ENCODE assay signal across 14 mouse cellular contexts in the genomic region with DNA sequence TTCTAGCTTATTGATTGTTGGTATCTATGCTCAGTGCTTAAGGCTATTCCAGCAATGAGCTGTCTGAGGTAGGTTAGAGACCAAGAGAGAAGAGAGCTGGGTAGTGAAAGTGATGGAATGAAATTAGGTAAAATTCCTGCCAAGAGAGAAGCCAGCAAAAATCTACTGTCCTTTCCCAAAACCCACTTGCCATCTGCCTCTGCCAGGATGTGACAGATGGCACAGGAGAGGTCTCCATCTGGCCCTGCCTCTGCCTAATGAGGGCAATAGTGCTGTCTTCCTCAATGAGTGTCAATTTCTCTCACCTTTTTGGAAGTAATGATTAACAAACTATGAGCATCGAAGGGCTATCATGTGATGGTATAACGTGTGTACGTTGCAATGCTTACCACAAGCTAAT. TPM values are rescaled to one million over a fixed set of nuclear protein-coding genes. Genes with fewer than 3 reads are reported as not detected.
DNase-seq lines count a peak whose midpoint lies in the region; ATAC-seq and TF ChIP-seq lines count a peak whose summit lies in the region.
"Had no signal": no experiment of that assay in that cellular context is flagged by ENCODE, and none has a peak within 500 bp of the region (broad histone marks: within the 10 kb centered on the region; RNA-seq: fewer than 3 reads in every experiment).

No protein-coding gene starts in this region.

- DNase-seq in midbrain, postnatal 0 days (ENCODE audit: low spot score), result peak; percentile 71
- peak; percentile 75 for DNase-seq in layer of hippocampus, adult 11-12 months (ENCODE audit: low spot score)
- peak; percentile 17 for DNase-seq in retina, embryonic 14.5 days (ENCODE audit: low spot score)
- no peak for DNase-seq in thymus, postnatal 36 days
- no peak for DNase-seq in thymus, adult 2 months
- DNase-seq: embryo, embryonic 11 days; gastrocnemius, postnatal 36 days; liver; right cerebral cortex, postnatal 14 days had no signal

- no peaks in the 10 kb centered on the region for H3K27me3 ChIP-seq in forebrain, embryonic 13.5 days
- H3K27me3 ChIP-seq in forebrain, embryonic 16.5 days (replicated peaks; ENCODE audit: control insufficient read depth, insufficient read depth, low read length), result no peaks in the 10 kb centered on the region
- H3K27me3 ChIP-seq in midbrain, postnatal 0 days (ENCODE audit: insufficient read depth, low read length), result no peaks in the 10 kb centered on the region
- no peaks in the 10 kb centered on the region for H3K27me3 ChIP-seq in midbrain, embryonic 16.5 days (ENCODE audit: control insufficient read depth, insufficient read depth, low read depth, low read length)
- H3K27me3 ChIP-seq in thymus, adult 2 months (ENCODE audit: control insufficient read depth, insufficient read depth, low read length), result no peaks in the 10 kb centered on the region
- H3K27me3 ChIP-seq: heart, embryonic 13.5 days; lung, embryonic 15.5 days had no signal

- no peak overlapping the region for H3K9ac ChIP-seq in forebrain, embryonic 13.5 days
- H3K9ac ChIP-seq in forebrain, embryonic 16.5 days (replicated peaks; ENCODE audit: low read depth, low read length), result no peak overlapping the region
- no peak overlapping the region for H3K9ac ChIP-seq in midbrain, postnatal 0 days (replicated peaks; ENCODE audit: low read length, poor library complexity, severe bottlenecking)
- no peak overlapping the region for H3K9ac ChIP-seq in midbrain, embryonic 16.5 days (ENCODE audit: low read depth, low read length)
- H3K9ac ChIP-seq: heart, embryonic 13.5 days; lung, embryonic 15.5 days had no signal

- no peaks in the 10 kb centered on the region for H3K36me3 ChIP-seq in forebrain, embryonic 13.5 days (ENCODE audit: poor library complexity, severe bottlenecking)
- no peaks in the 10 kb centered on the region for H3K36me3 ChIP-seq in forebrain, embryonic 16.5 days (ENCODE audit: control insufficient read depth, insufficient read depth)
- H3K36me3 ChIP-seq in midbrain, postnatal 0 days (ENCODE audit: insufficient read depth, low read length), result no peaks in the 10 kb centered on the region
- no peaks in the 10 kb centered on the region for H3K36me3 ChIP-seq in midbrain, embryonic 16.5 days (ENCODE audit: control insufficient read depth, insufficient read depth, low read length)
- no peaks in the 10 kb centered on the region for H3K36me3 ChIP-seq in thymus, adult 2 months (ENCODE audit: control insufficient read depth, insufficient read depth, low read length)
- H3K36me3 ChIP-seq: heart, embryonic 13.5 days; lung, embryonic 15.5 days had no signal

- H3K4me1 ChIP-seq in forebrain, embryonic 13.5 days, result 0 out of 2 replicates have a peak, but pooled peaks cover 4% of the 10 kb centered on the region
- H3K4me1 ChIP-seq in forebrain, embryonic 16.5 days (replicated peaks; ENCODE audit: control insufficient read depth, insufficient read depth, low read length), result peaks cover 2% of the 10 kb centered on the region
- H3K4me1 ChIP-seq in midbrain, postnatal 0 days (ENCODE audit: insufficient read depth, low read length), result no peaks in the 10 kb centered on the region
- H3K4me1 ChIP-seq in midbrain, embryonic 16.5 days (ENCODE audit: control insufficient read depth, insufficient read depth, low read length), result no peaks in the 10 kb centered on the region
- peaks cover 21% of the 10 kb centered on the region for H3K4me1 ChIP-seq in thymus, adult 2 months (replicated peaks; ENCODE audit: control insufficient read depth, insufficient read depth, low read length)
- H3K4me1 ChIP-seq: lung, embryonic 15.5 days had no signal

- ATAC-seq in forebrain, embryonic 13.5 days, result peak; percentile 65; the same call in 1 of the 2 replicates
- no peak for ATAC-seq in forebrain, embryonic 16.5 days
- no peak for ATAC-seq in midbrain, postnatal 0 days (ENCODE audit: low FRiP score)
- ATAC-seq in midbrain, embryonic 16.5 days, result no peak

- TF ChIP-seq CTCF in midbrain, postnatal 0 days (IDR thresholded peaks at IDR 0.05), result no peak
- TF ChIP-seq CTCF in thymus, adult 2 months (IDR thresholded peaks at IDR 0.05; ENCODE audit: borderline replicate concordance, control insufficient read depth, extremely low read depth, insufficient read depth, low read length, poor library complexity), result no peak

- H3K27ac ChIP-seq in forebrain, embryonic 13.5 days, result no peak overlapping the region
- H3K27ac ChIP-seq in forebrain, embryonic 16.5 days (ENCODE audit: low read length), result no peak overlapping the region
- H3K27ac ChIP-seq in midbrain, postnatal 0 days (ENCODE audit: low read depth, low read length), result no peak overlapping the region
- H3K27ac ChIP-seq in midbrain, embryonic 16.5 days (ENCODE audit: low read length), result no peak overlapping the region
- H3K27ac ChIP-seq in thymus, adult 2 months (ENCODE audit: control insufficient read depth, insufficient read depth, low read length), result no peak overlapping the region
- H3K27ac ChIP-seq: heart, embryonic 13.5 days; lung, embryonic 15.5 days had no signal

- WGBS in forebrain, embryonic 13.5 days, result 57% methylated on average over 3 of the region's 3 CpGs
- whole genome bisulfite sequencing in forebrain, embryonic 16.5 days, result 37% methylated on average over 3 of the region's 3 CpGs
- WGBS in midbrain, postnatal 0 days, result 79% methylated on average over 3 of the region's 3 CpGs
- WGBS in midbrain, embryonic 16.5 days, result 66% methylated on average over 3 of the region's 3 CpGs
- WGBS in thymus, adult 2 months, result 97% methylated on average over 3 of the region's 3 CpGs

- no peaks in the 10 kb centered on the region for H3K9me3 ChIP-seq in forebrain, embryonic 13.5 days (replicated peaks)
- H3K9me3 ChIP-seq in forebrain, embryonic 16.5 days (ENCODE audit: control insufficient read depth, low read length), result no peaks in the 10 kb centered on the region
- no peaks in the 10 kb centered on the region for H3K9me3 ChIP-seq in midbrain, postnatal 0 days (ENCODE audit: low read length)
- no peaks in the 10 kb centered on the region for H3K9me3 ChIP-seq in midbrain, embryonic 16.5 days (replicated peaks; ENCODE audit: control insufficient read depth, low read length, poor library complexity, severe bottlenecking)
- H3K9me3 ChIP-seq: heart, embryonic 13.5 days; lung, embryonic 15.5 days had no signal

- no peak overlapping the region for H3K4me2 ChIP-seq in forebrain, embryonic 13.5 days
- H3K4me2 ChIP-seq in forebrain, embryonic 16.5 days (ENCODE audit: low read length), result no peak overlapping the region
- no peak overlapping the region for H3K4me2 ChIP-seq in midbrain, postnatal 0 days (ENCODE audit: low read depth, low read length, poor library complexity, severe bottlenecking)
- H3K4me2 ChIP-seq in midbrain, embryonic 16.5 days (ENCODE audit: low read length), result no peak overlapping the region
- H3K4me2 ChIP-seq: heart, embryonic 13.5 days; lung, embryonic 15.5 days had no signal

- no peak overlapping the region for H3K4me3 ChIP-seq in forebrain, embryonic 13.5 days
- no peak overlapping the region for H3K4me3 ChIP-seq in forebrain, embryonic 16.5 days (replicated peaks; ENCODE audit: low read length)
- no peak overlapping the region for H3K4me3 ChIP-seq in midbrain, postnatal 0 days (ENCODE audit: low read depth, low read length)
- H3K4me3 ChIP-seq in midbrain, embryonic 16.5 days (ENCODE audit: low read depth, low read length), result no peak overlapping the region
- H3K4me3 ChIP-seq in thymus, adult 2 months (ENCODE audit: control insufficient read depth, insufficient read depth, low read length), result no peak overlapping the region
- H3K4me3 ChIP-seq: heart, embryonic 13.5 days; lung, embryonic 15.5 days had no signal

- TF ChIP-seq POLR2A in thymus, adult 2 months (IDR thresholded peaks at IDR 0.05; ENCODE audit: control insufficient read depth, extremely low read depth, insufficient read depth, low read length, poor library complexity), result no peak

RNA-seq across cellular contexts. Expression of a gene that starts 29.6 kb away (rescaled TPM):
- 2.3 and 3.0 TPM in 2 replicates for polyA plus RNA-seq in forebrain, embryonic 13.5 days (2015; fragmentation: Nextera tagmentation; extraction: Ambion mirVana)
- 1.5 and 2.0 TPM in 2 replicates for polyA plus RNA-seq in forebrain, embryonic 16.5 days (2015; fragmentation: Nextera tagmentation; extraction: Ambion mirVana)
- 0.94 TPM in 1 of 2 replicates, not detected in the other for total RNA-seq in midbrain, postnatal 0 days (2014; rRNA removed)
- polyA plus RNA-seq in midbrain, postnatal 0 days (2015; fragmentation: Nextera tagmentation; extraction: Ambion mirVana), result 0.27 and 0.34 TPM in 2 replicates
- 1.2 and 2.2 TPM in 2 replicates for polyA plus RNA-seq in midbrain, embryonic 16.5 days (2015; fragmentation: Nextera tagmentation; extraction: Ambion mirVana)
- 0.20 and 0.34 TPM in 2 replicates for polyA plus RNA-seq in thymus, adult 2 months (2012; rRNA removed)
- total RNA-seq: gastrocnemius, postnatal 36 days had no signal

RNA-seq across cellular contexts. Expression of a gene that starts 29.6 kb away (rescaled TPM):
- 161 and 183 TPM in 2 replicates for polyA plus RNA-seq in forebrain, embryonic 13.5 days (2015; fragmentation: Nextera tagmentation; extraction: Ambion mirVana)
- polyA plus RNA-seq in forebrain, embryonic 16.5 days (2015; fragmentation: Nextera tagmentation; extraction: Ambion mirVana), result 187 and 218 TPM in 2 replicates
- 260 and 289 TPM in 2 replicates for total RNA-seq in midbrain, postnatal 0 days (2014; rRNA removed)
- 104 and 109 TPM in 2 replicates for polyA plus RNA-seq in midbrain, postnatal 0 days (2015; fragmentation: Nextera tagmentation; extraction: Ambion mirVana)
- polyA plus RNA-seq in midbrain, embryonic 16.5 days (2015; fragmentation: Nextera tagmentation; extraction: Ambion mirVana), result 135 and 140 TPM in 2 replicates
- 121 and 155 TPM in 2 replicates for polyA plus RNA-seq in thymus, adult 2 months (2012; rRNA removed)

RNA-seq across cellular contexts. Expression of a gene that starts 31.2 kb away (rescaled TPM):
- polyA plus RNA-seq in forebrain, embryonic 13.5 days (2015; fragmentation: Nextera tagmentation; extraction: Ambion mirVana), result 130 and 141 TPM in 2 replicates
- 149 and 198 TPM in 2 replicates for polyA plus RNA-seq in forebrain, embryonic 16.5 days (2015; fragmentation: Nextera tagmentation; extraction: Ambion mirVana)
- total RNA-seq in midbrain, postnatal 0 days (2014; rRNA removed), result 38.2 and 57.8 TPM in 2 replicates
- polyA plus RNA-seq in midbrain, postnatal 0 days (2015; fragmentation: Nextera tagmentation; extraction: Ambion mirVana), result 23.5 and 23.9 TPM in 2 replicates
- 66.2 and 73.9 TPM in 2 replicates for polyA plus RNA-seq in midbrain, embryonic 16.5 days (2015; fragmentation: Nextera tagmentation; extraction: Ambion mirVana)
- polyA plus RNA-seq in thymus, adult 2 months (2012; rRNA removed), result 78.4 and 142 TPM in 2 replicates

Comparison
In these comparisons a context has a peak if more than half of its experiments do, and no peak if none do; other contexts are left out.
1. DNase-seq: peak in midbrain, postnatal 0 days (single experiment), layer of hippocampus, adult 11-12 months (single experiment) and retina, embryonic 14.5 days (single experiment); none in thymus, postnatal 36 days (0 of 2) and thymus, adult 2 months (single experiment).